Mouse (Mus musculus) gastrocnemius, adult 18-20 months (tissue): ENCODE measurements around the gene Hid1. TPM values are rescaled to one million over a fixed set of nuclear protein-coding genes. Genes with fewer than 3 reads are reported as not detected.
A peak's percentile ranks its signal among the peaks of the same experiment; 100 is the strongest.

Experiments
- DNase-seq: peaks from one replicate; pipeline ENCODE4 v3.0.0; 2021; ENCODE audit warnings: low spot score
- total RNA-seq, 2 experiments: library from RNA; stranded (reverse); gene quantifications; 2 replicates each; pipeline ENCODE4 v1.2.3; 2021

Hid1 gene
- total RNA-seq, 2 experiments from 2014 or later: 0.81 to 0.96 TPM

DNA sequence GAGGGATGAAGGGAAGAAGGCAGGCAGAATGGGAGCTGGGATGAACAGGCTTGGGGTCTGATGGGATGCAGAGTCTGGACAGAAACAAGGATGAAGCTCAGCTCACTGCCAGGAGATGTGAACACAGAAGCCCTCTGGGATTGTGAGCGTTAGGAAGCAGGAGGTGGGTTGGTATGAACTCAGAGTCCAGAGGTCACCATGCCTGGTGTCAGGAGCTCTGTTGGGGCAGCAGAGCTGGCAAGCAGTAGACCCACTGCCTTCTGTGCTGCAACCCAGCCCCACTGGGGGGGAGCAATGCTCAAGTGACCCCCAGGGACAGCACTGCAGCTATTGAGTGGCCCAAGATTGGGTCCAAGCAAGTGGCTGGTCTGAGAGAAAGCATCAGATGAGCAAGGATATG lies 29.7 kb downstream of the Hid1 start:
- DNase-seq: no peak

- DNase-seq: no peak
Observed at GRCm38 (mm10) chr11:115337350-115337749, 30.2 kb downstream of the Hid1 start.

- DNase-seq: no peak
Observed at GRCm38 (mm10) chr11:115336115-115336514, 31.4 kb downstream of the Hid1 start.

DNA sequence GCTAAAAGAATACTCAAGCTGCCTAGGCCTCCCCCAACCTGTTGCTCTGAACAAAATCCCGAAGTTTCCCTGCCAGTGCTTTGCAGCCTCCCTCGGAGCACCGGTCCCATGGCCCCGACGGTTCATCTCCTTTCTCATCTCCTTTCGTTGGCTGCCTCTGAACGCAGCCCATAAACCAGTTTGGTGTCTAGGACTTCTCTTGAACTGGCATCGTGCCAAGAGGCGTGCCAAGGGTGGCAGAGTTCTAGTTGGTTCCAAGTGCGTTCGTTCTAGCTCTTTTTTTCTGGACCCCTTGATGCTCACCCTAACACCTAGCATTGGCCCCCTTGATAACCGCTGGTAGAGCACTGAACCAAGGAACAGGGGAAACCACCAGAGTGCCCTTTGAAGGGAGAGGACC lies 32.3 kb downstream of the Hid1 start:
- no peak for DNase-seq

DNA sequence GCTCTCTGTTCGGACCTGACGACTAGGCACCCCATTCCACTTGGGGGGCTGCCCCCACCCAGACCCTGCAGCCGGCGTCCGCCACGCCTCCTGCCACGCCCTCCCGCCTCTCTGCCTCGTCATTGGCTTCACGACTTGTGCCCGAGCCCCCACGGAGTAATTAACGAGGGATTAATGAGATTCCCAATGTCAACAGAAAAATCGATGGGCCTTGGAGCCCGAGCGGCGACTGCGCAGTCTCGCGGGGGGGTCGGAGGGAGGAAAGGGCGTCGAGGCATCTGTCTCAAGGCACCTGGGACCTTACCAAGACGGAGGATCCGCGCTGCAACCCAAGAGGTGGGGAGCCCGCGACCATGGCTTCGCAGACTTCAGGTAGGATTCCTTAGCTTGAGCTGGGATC lies 33.0 kb downstream of the Hid1 start, which contains the start of gene Otop3:
Otop3 (plus strand) TSS at position 201 of the 400 bp plus-strand sequence.
- no peak for DNase-seq

- no peak for DNase-seq
Observed at GRCm38 (mm10) chr11:115329339-115329738, 38.2 kb downstream of the Hid1 start.

- no peak for DNase-seq
Observed at GRCm38 (mm10) chr11:115326730-115327129, 40.8 kb downstream of the Hid1 start.

DNA sequence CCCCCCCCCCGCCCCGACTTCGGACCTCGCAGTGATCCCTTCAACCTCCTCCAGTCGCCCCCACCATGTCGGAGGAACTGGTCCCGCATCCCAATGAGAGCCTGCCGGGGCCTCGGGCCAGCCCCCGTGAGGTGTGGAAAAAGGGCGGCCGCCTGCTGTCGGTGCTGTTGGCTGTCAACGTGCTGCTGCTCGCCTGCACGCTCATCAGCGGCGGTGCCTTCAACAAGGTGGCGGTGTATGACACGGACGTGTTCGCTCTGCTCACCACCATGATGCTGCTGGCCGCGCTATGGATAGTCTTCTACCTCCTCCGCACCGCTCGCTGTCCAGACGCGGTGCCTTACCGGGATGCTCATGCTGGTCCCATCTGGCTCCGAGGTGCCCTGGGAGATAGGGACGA lies 44.2 kb downstream of the Hid1 start:
- DNase-seq: no peak

GRCm38 (mm10) chr11:115321906-115322693 lies 45.5 kb downstream of the Hid1 start, which contains the start of gene Ush1g:
Ush1g (minus strand) TSS chr11:115322041.
- peak; percentile 24 for DNase-seq

- peak; percentile 55 for DNase-seq
Observed at GRCm38 (mm10) chr11:115319704-115320383, 47.7 kb downstream of the Hid1 start.

DNA sequence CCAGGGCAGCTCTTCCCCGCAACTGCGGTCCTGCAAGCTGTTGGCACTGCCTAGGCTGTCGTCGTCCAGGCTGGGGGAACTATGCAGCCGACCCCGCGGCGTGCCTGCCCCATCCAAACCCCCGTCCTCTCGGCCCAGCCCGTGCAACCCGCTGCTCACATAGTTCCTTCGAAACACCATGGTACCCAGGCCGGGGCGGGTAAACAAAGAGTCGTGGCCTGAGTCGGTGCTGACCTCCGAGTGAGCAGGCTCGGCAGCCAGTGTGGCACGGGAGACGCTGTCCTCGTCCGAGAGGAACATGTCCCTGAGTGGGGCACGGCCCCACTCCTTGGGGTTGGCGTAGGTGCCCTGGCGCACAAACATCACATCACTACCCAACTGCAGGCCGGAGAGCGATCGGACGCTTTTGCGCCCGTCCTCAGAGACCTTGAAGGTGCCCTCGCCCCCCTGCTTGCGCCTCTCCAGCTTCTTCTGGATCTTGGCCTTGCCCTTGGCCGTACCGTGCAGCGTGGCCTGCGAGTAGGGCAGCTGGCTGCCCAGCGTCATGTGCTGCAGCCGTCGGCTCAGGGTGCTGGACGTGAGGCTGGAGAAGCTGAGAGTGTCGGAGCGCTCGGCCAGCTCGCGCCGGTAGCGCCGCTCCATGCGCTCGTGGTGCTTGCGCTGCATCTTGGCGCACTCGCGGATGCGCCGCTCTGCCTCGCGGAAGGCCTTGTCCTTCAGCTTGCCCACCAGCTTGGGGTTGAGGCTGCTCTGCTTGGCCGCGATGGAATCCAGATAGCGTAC lies 49.1 kb downstream of the Hid1 start:
- DNase-seq: no peak

DNA sequence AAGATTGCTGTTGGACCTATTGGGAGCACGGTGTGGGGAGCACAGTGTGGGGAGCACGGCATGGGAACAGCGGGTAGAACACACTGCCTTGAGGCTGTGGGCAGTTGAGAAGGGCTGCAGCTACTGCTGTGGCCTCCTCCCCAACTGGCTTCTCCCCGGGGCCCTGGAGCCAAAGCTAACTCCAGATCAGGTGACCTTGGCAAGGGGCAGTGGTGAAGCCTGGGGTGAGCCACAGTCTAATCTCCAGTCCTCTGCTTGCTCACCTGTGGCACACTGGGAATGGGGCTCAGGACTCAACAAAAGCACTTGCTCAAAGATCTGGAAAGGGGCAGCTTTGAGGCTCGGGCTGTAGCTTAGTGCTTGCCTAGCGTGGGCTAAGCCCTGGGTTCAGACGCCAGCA lies 50.4 kb downstream of the Hid1 start:
- DNase-seq: no peak

GRCm38 (mm10) chr11:115314249-115314648 lies 53.3 kb downstream of the Hid1 start:
- DNase-seq: no peak

GRCm38 (mm10) chr11:115308781-115309180 lies 58.8 kb downstream of the Hid1 start:
- no peak for DNase-seq

- no peak for DNase-seq
Observed at GRCm38 (mm10) chr11:115306863-115307262, 60.7 kb downstream of the Hid1 start, which contains the start of gene Otop2. Otop2 (plus strand) TSS chr11:115307163.

- no peak for DNase-seq
Observed at GRCm38 (mm10) chr11:115303167-115303566, 64.4 kb downstream of the Hid1 start.

- DNase-seq: no peak
Observed at GRCm38 (mm10) chr11:115301351-115301750, 66.2 kb downstream of the Hid1 start.

GRCm38 (mm10) chr11:115300745-115301144 lies 66.8 kb downstream of the Hid1 start:
- no peak for DNase-seq

- no peak for DNase-seq
Observed at GRCm38 (mm10) chr11:115298160-115298559, 69.4 kb downstream of the Hid1 start.
